8 mouse cellular contexts compared by ENCODE assay signal in the genomic region with DNA sequence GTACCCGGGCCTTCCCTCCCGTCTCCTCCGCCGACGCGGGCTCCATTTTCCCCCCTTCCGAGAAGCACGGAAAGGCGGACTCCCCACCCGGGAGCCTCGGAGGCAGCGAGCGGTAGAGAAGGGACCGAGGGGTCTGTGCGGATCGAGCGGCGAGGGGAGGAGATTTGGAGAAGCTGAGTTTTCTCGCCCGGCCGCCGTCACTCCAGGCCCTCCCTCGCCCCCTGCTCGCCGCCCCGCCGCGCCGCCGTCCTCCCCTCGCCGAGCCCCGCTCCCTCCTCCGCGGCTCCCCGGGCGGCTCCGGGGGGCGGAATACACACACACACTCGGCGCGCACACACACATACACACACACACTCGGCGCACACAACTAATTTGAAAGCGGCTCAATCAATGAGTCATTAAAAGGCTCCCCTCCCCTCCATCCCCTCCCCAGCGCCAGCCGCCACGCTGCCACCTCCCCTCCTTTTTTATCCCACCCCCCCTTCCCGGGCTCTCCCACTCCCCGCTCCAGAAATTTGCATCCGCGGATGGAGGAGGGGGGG. TPM values are rescaled to one million over a fixed set of nuclear protein-coding genes. Genes with fewer than 3 reads are reported as not detected.
DNase-seq lines count a peak whose midpoint lies in the region; ATAC-seq lines count a peak whose summit lies in the region.

No protein-coding gene starts in this region.

- peak overlapping the region; percentile 77 for H3K4me2 ChIP-seq in hindbrain, embryonic 16.5 days (ENCODE audit: low read length)

- peak overlapping the region; percentile 100 for H3K27ac ChIP-seq in hindbrain, embryonic 16.5 days (ENCODE audit: low read depth, low read length)

- peak; percentile 59 to 77 for DNase-seq in cerebellum, postnatal 4 days (ENCODE audit: low spot score in 2 of 2)
- DNase-seq in gastrocnemius, adult 18-20 months (ENCODE audit: low spot score): peak; percentile 80
- DNase-seq in left cerebral cortex, adult 9 months (ENCODE audit: low spot score in 2 of 2): peak; percentile 65 to 74
- peak; percentile 83 for DNase-seq in right cerebral cortex, postnatal 14 days
- peak; percentile 92 for DNase-seq in yolk sac, embryonic 10.5 days (ENCODE audit: low spot score)

- WGBS in hindbrain, embryonic 16.5 days: 0% methylated on average over 34 of the region's 52 CpGs

- H3K27me3 ChIP-seq in hindbrain, embryonic 16.5 days (replicated peaks; ENCODE audit: control insufficient read depth, insufficient read depth, low read length): no peaks in the 10 kb centered on the region
- no peaks in the 10 kb centered on the region for H3K27me3 ChIP-seq in megakaryocyte, embryonic 14.5 days (replicated peaks)

- no peaks in the 10 kb centered on the region for H3K36me3 ChIP-seq in hindbrain, embryonic 16.5 days (ENCODE audit: control insufficient read depth, insufficient read depth, low read length)
- peaks cover 20% of the 10 kb centered on the region for H3K36me3 ChIP-seq in megakaryocyte, embryonic 14.5 days (replicated peaks; ENCODE audit: low read length)

- H3K4me1 ChIP-seq in hindbrain, embryonic 16.5 days (ENCODE audit: control insufficient read depth, insufficient read depth, low read depth, low read length): peaks cover 34% of the 10 kb centered on the region
- H3K4me1 ChIP-seq in megakaryocyte, embryonic 14.5 days: peaks cover 31% of the 10 kb centered on the region

- peak; percentile 33 for ATAC-seq in activated CD4-positive, CD25-positive, alpha-beta regulatory T cell, adult 4 months
- peak; percentile 74 for ATAC-seq in hindbrain, embryonic 16.5 days

- no peaks in the 10 kb centered on the region for H3K9me3 ChIP-seq in hindbrain, embryonic 16.5 days (ENCODE audit: control insufficient read depth, low read length)
- H3K9me3 ChIP-seq in megakaryocyte, embryonic 14.5 days: no peaks in the 10 kb centered on the region

- H3K9ac ChIP-seq in hindbrain, embryonic 16.5 days (ENCODE audit: low read depth, low read length): peak overlapping the region; percentile 100

- H3K4me3 ChIP-seq in hindbrain, embryonic 16.5 days (ENCODE audit: low read length): peak overlapping the region; percentile 90
- peak overlapping the region; percentile 96 for H3K4me3 ChIP-seq in megakaryocyte, embryonic 14.5 days (replicated peaks)

RNA-seq across cellular contexts. Expression of a gene that starts 0.8 kb away (rescaled TPM):
- polyA plus RNA-seq in activated CD4-positive, CD25-positive, alpha-beta regulatory T cell, adult 4 months (2017; shearing (Covaris generic)): 1 to 10 TPM; 8.3 to 8.5 TPM
- 10 to 100 TPM in 1 of 2 experiments, 1 to 10 TPM in 1; 9.3 to 13.7 TPM for total RNA-seq in gastrocnemius, adult 18-20 months (2021)
- 6.0 and 6.2 TPM in 2 replicates for polyA plus RNA-seq in hindbrain, embryonic 16.5 days (2015; fragmentation: Nextera tagmentation; extraction: Ambion mirVana)
- polyA plus RNA-seq in megakaryocyte, embryonic 14.5 days (2012; ENCODE audit: insufficient read depth, low replicate concordance): 0.62 and 1.8 TPM in 2 replicates

RNA-seq across cellular contexts. Expression of a gene that starts 33.1 kb away (rescaled TPM):
- 10 to 100 TPM; 10.4 to 12.4 TPM for polyA plus RNA-seq in activated CD4-positive, CD25-positive, alpha-beta regulatory T cell, adult 4 months (2017; shearing (Covaris generic))
- 1 to 10 TPM; 7.1 to 7.4 TPM for total RNA-seq in gastrocnemius, adult 18-20 months (2021)
- polyA plus RNA-seq in hindbrain, embryonic 16.5 days (2015; fragmentation: Nextera tagmentation; extraction: Ambion mirVana): 52.6 and 53.6 TPM in 2 replicates
- polyA plus RNA-seq in megakaryocyte, embryonic 14.5 days (2012; ENCODE audit: insufficient read depth, low replicate concordance): 23.7 and 40.2 TPM in 2 replicates

RNA-seq across cellular contexts. Expression of a gene that starts 52.8 kb away (rescaled TPM):
- polyA plus RNA-seq in activated CD4-positive, CD25-positive, alpha-beta regulatory T cell, adult 4 months (2017; shearing (Covaris generic)): not detected
- not detected for total RNA-seq in gastrocnemius, adult 18-20 months (2021)
- not detected in 2 replicates for polyA plus RNA-seq in hindbrain, embryonic 16.5 days (2015; fragmentation: Nextera tagmentation; extraction: Ambion mirVana)
- polyA plus RNA-seq in megakaryocyte, embryonic 14.5 days (2012; ENCODE audit: insufficient read depth, low replicate concordance): 0.13 TPM in 1 of 2 replicates, not detected in the other

Comparison
In these comparisons a context has a peak if more than half of its experiments do, and no peak if none do; other contexts are left out.
1. Peak in every context shown above with its lines: DNase-seq, ATAC-seq, H3K4me3 ChIP-seq and H3K27ac ChIP-seq.